Mouse (Mus musculus) ES-E14 (cell line): ENCODE measurements around the gene Gpr179. TPM values are rescaled to one million over a fixed set of nuclear protein-coding genes. Genes with fewer than 3 reads are reported as not detected.
A peak's percentile ranks its signal among the peaks of the same experiment; 100 is the strongest.

ENCODE experiments used
- DNase-seq: peaks from one replicate; pipeline ENCODE4 v3.0.0-alpha.2; 2013; ENCODE audit warnings: low read depth, low spot score
- H3K27ac ChIP-seq: 2 replicates; pipeline ENCODE4 v1.5.1; 2012; ENCODE audit warnings: low read depth, mild to moderate bottlenecking, low read length, moderate library complexity, mixed read lengths; ENCODE audit not compliant: poor library complexity, insufficient read depth, severe bottlenecking
- H3K36me3 ChIP-seq: 2 replicates; pipeline ENCODE4 v1.6.1; 2012; ENCODE audit warnings: mild to moderate bottlenecking, low read length, moderate library complexity, mixed read lengths; ENCODE audit not compliant: control insufficient read depth, poor library complexity, insufficient read depth, severe bottlenecking
- H3K4me1 ChIP-seq, 2 experiments: fragments of 150-350 bp in 1 of 2; sonication (generic) in 1 of 2; 2 replicates each; pipeline ENCODE4 v1.6.1; 2012; ENCODE audit warnings: low read length in 2 of 2, mild to moderate bottlenecking in 1 of 2, mixed read lengths in 1 of 2; ENCODE audit not compliant: control insufficient read depth in 2 of 2, insufficient read depth in 2 of 2, poor library complexity in 1 of 2
- H3K4me3 ChIP-seq, 2 experiments: fragments of 150-350 bp in 1 of 2; sonication (generic) in 1 of 2; 2 replicates each; pipeline ENCODE4 v1.5.1; 2012; ENCODE audit warnings: low read length in 2 of 2, low read depth in 1 of 2, mild to moderate bottlenecking in 1 of 2, mixed read lengths in 1 of 2; ENCODE audit not compliant: insufficient read depth in 1 of 2, poor library complexity in 1 of 2, severe bottlenecking in 1 of 2
- H3K9ac ChIP-seq: 2 replicates; pipeline ENCODE4 v1.6.1; 2012; ENCODE audit warnings: low read depth, mild to moderate bottlenecking, low read length, mixed read lengths; ENCODE audit not compliant: poor library complexity, insufficient read depth, severe bottlenecking
- H3K9me3 ChIP-seq: fragments of 150-350 bp; sonication (generic); 2 replicates; pipeline ENCODE4 v1.6.1; 2012; ENCODE audit warnings: low read depth, mild to moderate bottlenecking, low read length; ENCODE audit not compliant: control insufficient read depth, insufficient read depth
- CHD2 ChIP-seq: IDR thresholded peaks from 2 replicates; pipeline ENCODE4 v1.6.1; 2014; ENCODE audit warnings: mild to moderate bottlenecking, low read depth, low read length, inconsistent platforms
- HCFC1 ChIP-seq: IDR thresholded peaks from 2 replicates; pipeline ENCODE4 v1.6.1; 2012; ENCODE audit warnings: low read length, inconsistent platforms, borderline replicate concordance; ENCODE audit not compliant: insufficient read depth
- MAFK ChIP-seq: IDR thresholded peaks from 2 replicates; pipeline ENCODE4 v1.6.1; 2014; ENCODE audit warnings: mild to moderate bottlenecking, low read depth, low read length, inconsistent platforms; ENCODE audit not compliant: insufficient read depth
- ZC3H11A ChIP-seq: IDR thresholded peaks from 2 replicates; pipeline ENCODE4 v1.6.1; 2012; ENCODE audit warnings: low read depth, mild to moderate bottlenecking, inconsistent platforms, low read length, borderline replicate concordance
- ZNF384 ChIP-seq: IDR thresholded peaks from 2 replicates; pipeline ENCODE4 v1.6.1; 2012; ENCODE audit warnings: low read depth, low read length, inconsistent platforms
- in situ Hi-C, 2 experiments: fragments of 600-800 bp; cut with MboI; formaldehyde crosslinking; loops; one replicate each; pipeline ENCODE4 v1.15.1; 2025; ENCODE audit warnings: low sequenced_read_pairs in 2 of 2, inconsistent platforms in 1 of 2; ENCODE audit not compliant: unreplicated experiment in 2 of 2
- total RNA-seq: library from RNA; depleted of rRNA; stranded (reverse); fragments of 300-350 nt; gene quantifications from 2 replicates; pipeline ENCODE4 v1.2.3, GENCODE M21; 2012; rRNA removed

The Gpr179 gene
- 0.31 and 0.53 TPM in 2 replicates for total RNA-seq

DNA sequence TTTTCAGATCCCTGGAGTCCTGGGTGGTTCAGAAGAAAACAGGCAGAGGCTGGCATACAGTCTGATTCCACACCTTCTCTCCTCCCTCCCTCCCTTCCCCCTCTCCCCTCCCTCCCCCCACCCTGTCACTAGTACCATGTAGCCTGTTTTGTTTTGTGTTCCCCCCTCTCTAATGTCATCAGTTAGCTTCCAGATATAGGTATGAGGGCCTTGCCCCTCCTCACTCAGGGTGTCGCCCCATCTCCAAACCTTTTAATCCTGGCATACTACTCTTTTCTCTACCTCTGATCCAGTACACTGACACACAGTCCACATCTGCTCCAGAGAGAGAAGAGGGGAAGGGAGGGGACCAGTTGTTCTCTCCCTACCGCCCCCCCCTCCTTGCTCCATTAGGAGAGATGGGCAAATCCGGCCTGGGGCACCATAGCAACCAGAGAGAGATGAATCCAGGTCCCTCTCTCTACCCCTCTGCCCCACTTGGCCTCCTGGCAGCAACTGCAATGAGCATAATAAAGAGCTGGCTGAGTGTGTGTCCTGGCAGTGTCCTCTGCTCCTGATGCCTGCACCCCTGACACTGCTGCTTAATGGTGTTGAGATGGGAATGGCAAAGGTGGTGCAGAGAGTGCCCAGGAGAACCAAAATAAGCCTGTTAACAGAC, at the start of gene Gpr179:
Gene Gpr179 (minus strand): TSS at position 51 of the 658 bp plus-strand sequence.
- TF ChIP-seq MAFK (no peak), ZC3H11A (no peak), ZNF384 (no peak), CHD2 (no peak)
- DNase-seq: no peak
- Histone ChIP-seq H3K9ac (no peak within 1 kb of the TSS), H3K9me3 (no peaks in the 10 kb centered on the region), H3K27ac (no peak within 1 kb of the TSS), H3K4me3 (no peak within 1 kb of the TSS), H3K4me1 (peaks cover 2 to 8% of the 10 kb centered on the region in 2 experiments; a peak in 2 of 4 replicates), H3K36me3 (no peaks in the 10 kb centered on the region)
- in situ Hi-C loops: no loop called here

DNA sequence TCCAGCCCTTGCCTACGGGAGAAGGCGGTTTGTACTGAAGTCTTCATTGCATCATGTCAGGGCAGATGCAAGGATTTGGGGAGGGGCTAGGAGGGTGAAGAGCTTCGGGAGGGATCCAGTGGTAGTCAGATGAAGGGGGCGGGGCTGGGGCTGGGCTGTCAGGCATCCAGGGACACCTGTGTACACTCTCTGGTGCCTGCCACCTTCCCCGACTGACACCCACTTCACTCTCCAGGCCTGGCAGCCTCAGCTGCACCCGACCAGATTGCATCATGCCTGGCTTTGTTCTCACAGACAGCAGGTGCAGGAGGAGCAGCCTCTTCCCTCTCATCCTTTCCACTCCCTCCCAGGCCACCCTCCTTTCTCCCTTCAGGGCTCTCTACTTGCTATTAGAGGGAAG, 49.2 kb upstream of the Gpr179 start:
- TF ChIP-seq MAFK (no peak), ZC3H11A (no peak), CHD2 (no peak), ZNF384 (no peak), HCFC1 (no peak)
- Histone ChIP-seq H3K36me3 (no peaks in the 10 kb centered on the region), H3K4me3 (peak overlapping the region in 1 of 2 experiments; percentile 8; a peak in 1 of 4 replicates), H3K27ac (no peak overlapping the region), H3K4me1 (peaks cover 7 to 15% of the 10 kb centered on the region in 2 experiments), H3K9me3 (no peaks in the 10 kb centered on the region), H3K9ac (no peak overlapping the region)
- in situ Hi-C loops: no loop called here
- DNase-seq: no peak

DNA sequence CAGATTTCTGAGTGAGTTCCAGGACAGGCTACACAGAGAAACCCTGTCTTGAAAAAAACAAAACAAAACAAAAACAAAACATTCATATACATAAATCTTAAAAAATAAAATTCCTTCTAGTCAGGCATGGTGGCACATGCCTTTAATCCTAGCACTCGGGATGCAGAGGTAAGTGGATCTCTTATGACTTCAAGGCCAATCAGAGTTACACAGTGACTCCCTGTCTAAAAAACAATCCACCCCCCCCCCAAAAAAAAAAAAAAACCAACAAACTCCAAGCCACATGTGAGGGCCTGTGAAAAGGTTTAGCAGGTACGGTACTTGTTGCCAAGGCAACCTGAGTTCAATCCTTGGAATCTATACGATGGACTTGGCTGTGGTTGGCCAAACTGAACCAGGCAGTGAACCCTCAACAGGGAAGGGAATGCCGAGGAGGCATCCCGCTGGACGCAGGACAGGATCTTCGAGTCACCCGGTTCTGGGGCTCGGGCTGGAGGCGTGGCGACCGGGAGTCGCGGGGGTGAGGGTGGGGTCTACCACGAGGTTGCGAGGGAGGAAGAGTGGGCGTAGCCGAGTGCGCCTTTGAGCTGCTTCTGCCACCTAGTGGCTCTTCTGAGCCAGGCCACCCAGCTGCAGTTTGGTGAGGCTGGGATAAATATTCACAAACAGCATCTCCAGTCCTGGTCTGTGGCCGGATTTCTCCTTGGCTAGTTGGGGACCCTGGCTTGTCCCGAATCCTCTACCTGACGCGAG, 48.3 kb upstream of the Gpr179 start:
- H3K27ac ChIP-seq: peak overlapping the region; percentile 54
- H3K9ac ChIP-seq: peak overlapping the region; percentile 58
- no peaks in the 10 kb centered on the region for H3K9me3 ChIP-seq
- TF ChIP-seq MAFK (no peak), ZNF384 (peak; percentile 95), HCFC1 (no peak)
- DNase-seq: peak; percentile 87
- H3K4me1 ChIP-seq: peaks cover 7 to 11% of the 10 kb centered on the region in 2 experiments; a peak in 3 of 4 replicates
- peak overlapping the region; percentile 42 to 56; a peak in 3 of 4 replicates for H3K4me3 ChIP-seq
- in situ Hi-C loops: no loop called here
- H3K36me3 ChIP-seq: no peaks in the 10 kb centered on the region

DNA sequence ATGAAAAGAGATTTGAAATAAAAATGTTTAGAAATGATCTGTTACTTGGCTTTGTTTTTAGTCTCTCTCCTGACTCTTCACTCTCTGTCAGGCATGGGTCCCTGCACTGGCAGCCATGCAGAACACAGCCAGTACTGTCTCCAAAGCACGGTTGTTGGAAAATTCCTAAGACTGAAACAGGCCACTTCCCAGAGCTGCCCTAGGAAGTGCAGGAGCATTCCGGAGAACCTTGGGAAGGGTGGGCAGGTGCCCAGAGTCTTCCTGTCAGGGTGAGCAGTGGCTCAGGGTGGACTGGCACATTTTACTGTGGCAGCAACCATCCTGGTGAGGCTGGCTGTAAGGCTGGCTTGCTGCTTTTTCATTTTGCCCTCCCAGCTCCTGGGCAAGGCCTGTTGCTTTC, 46.6 kb upstream of the Gpr179 start:
- H3K27ac ChIP-seq: no peak overlapping the region
- DNase-seq: no peak
- no peak overlapping the region for H3K9ac ChIP-seq
- in situ Hi-C loops: no loop called here
- no peak overlapping the region for H3K4me3 ChIP-seq
- no peaks in the 10 kb centered on the region for H3K9me3 ChIP-seq
- no peaks in the 10 kb centered on the region for H3K36me3 ChIP-seq
- no peak for TF ChIP-seq HCFC1
- TF ChIP-seq CHD2: no peak
- no peak for TF ChIP-seq ZNF384
- no peak for TF ChIP-seq ZC3H11A
- no peak for TF ChIP-seq MAFK
- peaks cover 7 to 12% of the 10 kb centered on the region in 2 experiments; a peak in 3 of 4 replicates for H3K4me1 ChIP-seq
